Mouse (Mus musculus): ENCODE measurements around the gene Hsph1. TPM values are rescaled to one million over a fixed set of nuclear protein-coding genes. Genes with fewer than 3 reads are reported as not detected.

The Hsph1 gene
- polyA plus RNA-seq, 1 experiment from 2014 or later: 90.7 TPM

GRCm38 (mm10) chr5:149637306-149637705, 1.1 kb upstream of the Hsph1 start:
- Histone ChIP-seq H3K27me3 (no peaks in the 10 kb centered on the region), H3K4me2 (peak overlapping the region; percentile 85), H3K4me3 (peak overlapping the region; percentile 80; the same call in 1 of the 2 replicates), H3K4me1 (replicated peaks) (peaks cover 34% of the 10 kb centered on the region), H3K27ac (replicated peaks) (no peak overlapping the region), H3K36me3 (peaks cover 14% of the 10 kb centered on the region), H3K9ac (peak overlapping the region; percentile 71; the same call in 1 of the 2 replicates), H3K9me3 (no peaks in the 10 kb centered on the region)
- whole genome bisulfite sequencing: 59% methylated on average over 8 of the region's 8 CpGs
- no peak for ATAC-seq (ENCODE audit: low read depth)

- no peaks in the 10 kb centered on the region for H3K27me3 ChIP-seq
- H3K4me1 ChIP-seq (replicated peaks): peaks cover 32% of the 10 kb centered on the region
- peaks cover 31% of the 10 kb centered on the region for H3K36me3 ChIP-seq
- peak overlapping the region; percentile 89 for H3K27ac ChIP-seq (replicated peaks)
- H3K4me3 ChIP-seq: peak overlapping the region; percentile 80
- ATAC-seq (ENCODE audit: low read depth): peak; percentile 1; the same call in 1 of the 2 replicates
- H3K4me2 ChIP-seq: peak overlapping the region; percentile 85
- H3K9me3 ChIP-seq: no peaks in the 10 kb centered on the region
- peak overlapping the region; percentile 88 for H3K9ac ChIP-seq
- WGBS: under 1% methylated on average over 22 of the region's 24 CpGs
These were observed 620 bp downstream of the Hsph1 start for GRCm38 (mm10) chr5:149635556-149635955.

GRCm38 (mm10) chr5:149634409-149635035, 1.7 kb downstream of the Hsph1 start:
- peak overlapping the region; percentile 88 for H3K9ac ChIP-seq
- H3K36me3 ChIP-seq: peaks cover 42% of the 10 kb centered on the region
- H3K4me1 ChIP-seq (replicated peaks): peaks cover 32% of the 10 kb centered on the region
- no peaks in the 10 kb centered on the region for H3K9me3 ChIP-seq
- 77% methylated on average over 11 of the region's 11 CpGs for WGBS
- no peak for ATAC-seq (ENCODE audit: low read depth)
- no peaks in the 10 kb centered on the region for H3K27me3 ChIP-seq
- no peak overlapping the region for H3K27ac ChIP-seq (replicated peaks)
- peak overlapping the region; percentile 80 for H3K4me3 ChIP-seq
- peak overlapping the region; percentile 85 for H3K4me2 ChIP-seq

GRCm38 (mm10) chr5:149625547-149625946, 10.6 kb downstream of the Hsph1 start:
- WGBS: 88% methylated on average over 3 of the region's 3 CpGs
- Histone ChIP-seq H3K27me3 (no peaks in the 10 kb centered on the region), H3K4me3 (no peak overlapping the region), H3K9ac (no peak overlapping the region), H3K27ac (replicated peaks) (no peak overlapping the region), H3K36me3 (peaks cover 95% of the 10 kb centered on the region), H3K4me1 (replicated peaks) (no peaks in the 10 kb centered on the region), H3K4me2 (no peak overlapping the region), H3K9me3 (no peaks in the 10 kb centered on the region)
- ATAC-seq (ENCODE audit: low read depth): no peak

GRCm38 (mm10) chr5:149623815-149624675, 12.1 kb downstream of the Hsph1 start:
- Histone ChIP-seq H3K27me3 (no peaks in the 10 kb centered on the region), H3K4me2 (no peak overlapping the region), H3K4me1 (replicated peaks) (no peaks in the 10 kb centered on the region), H3K27ac (replicated peaks) (no peak overlapping the region), H3K4me3 (no peak overlapping the region), H3K9me3 (no peaks in the 10 kb centered on the region), H3K36me3 (peaks cover 95% of the 10 kb centered on the region), H3K9ac (no peak overlapping the region)
- WGBS: 92% methylated on average over 8 of the region's 8 CpGs
- no peak for ATAC-seq (ENCODE audit: low read depth)

GRCm38 (mm10) chr5:149622644-149623043, 13.5 kb downstream of the Hsph1 start:
- no peak for ATAC-seq (ENCODE audit: low read depth)
- 69% methylated on average over 6 of the region's 6 CpGs for WGBS
- peaks cover 98% of the 10 kb centered on the region for H3K36me3 ChIP-seq

GRCm38 (mm10) chr5:149622152-149622551, 14.0 kb downstream of the Hsph1 start:
- Histone ChIP-seq H3K9me3 (no peaks in the 10 kb centered on the region), H3K27ac (replicated peaks) (no peak overlapping the region), H3K9ac (no peak overlapping the region), H3K4me1 (replicated peaks) (no peaks in the 10 kb centered on the region), H3K4me2 (no peak overlapping the region), H3K36me3 (peaks cover 98% of the 10 kb centered on the region), H3K4me3 (no peak overlapping the region), H3K27me3 (no peaks in the 10 kb centered on the region)
- 67% methylated on average over 7 of the region's 7 CpGs for WGBS
- ATAC-seq (ENCODE audit: low read depth): no peak

More at GRCm38 (mm10) chr5:149622644-149623043, 13.5 kb downstream of the Hsph1 start:
- H3K4me3 ChIP-seq: no peak overlapping the region
- no peaks in the 10 kb centered on the region for H3K9me3 ChIP-seq
- H3K27ac ChIP-seq (replicated peaks): no peak overlapping the region
- H3K9ac ChIP-seq: no peak overlapping the region
- no peaks in the 10 kb centered on the region for H3K4me1 ChIP-seq (replicated peaks)
- H3K4me2 ChIP-seq: no peak overlapping the region
- H3K27me3 ChIP-seq: no peaks in the 10 kb centered on the region

- no peak overlapping the region for H3K4me2 ChIP-seq
- no peak for ATAC-seq (ENCODE audit: low read depth)
- H3K9ac ChIP-seq: no peak overlapping the region
- no peak overlapping the region for H3K27ac ChIP-seq (replicated peaks)
- H3K9me3 ChIP-seq: no peaks in the 10 kb centered on the region
- H3K4me3 ChIP-seq: no peak overlapping the region
- peaks cover 5% of the 10 kb centered on the region; the same call in 1 of the 2 replicates for H3K4me1 ChIP-seq (replicated peaks)
- no peaks in the 10 kb centered on the region for H3K27me3 ChIP-seq
- 92% methylated on average over 6 of the region's 6 CpGs for WGBS
- peaks cover 94% of the 10 kb centered on the region for H3K36me3 ChIP-seq
These were observed 18.3 kb downstream of the Hsph1 start for GRCm38 (mm10) chr5:149617776-149618425.

- Histone ChIP-seq H3K9me3 (no peaks in the 10 kb centered on the region), H3K27me3 (no peaks in the 10 kb centered on the region), H3K27ac (replicated peaks) (no peak overlapping the region), H3K36me3 (peaks cover 84% of the 10 kb centered on the region), H3K4me1 (replicated peaks) (peaks cover 16% of the 10 kb centered on the region), H3K9ac (no peak overlapping the region), H3K4me2 (no peak overlapping the region), H3K4me3 (no peak overlapping the region)
- ATAC-seq (ENCODE audit: low read depth): no peak
- 89% methylated on average over 10 of the region's 10 CpGs for WGBS
These were observed 19.4 kb downstream of the Hsph1 start for GRCm38 (mm10) chr5:149616817-149617216.

GRCm38 (mm10) chr5:149616138-149616537, 20.0 kb downstream of the Hsph1 start:
- Histone ChIP-seq H3K4me3 (no peak overlapping the region), H3K9me3 (no peaks in the 10 kb centered on the region), H3K4me1 (replicated peaks) (peaks cover 23% of the 10 kb centered on the region), H3K4me2 (no peak overlapping the region), H3K27ac (replicated peaks) (no peak overlapping the region), H3K27me3 (no peaks in the 10 kb centered on the region), H3K9ac (no peak overlapping the region), H3K36me3 (peaks cover 77% of the 10 kb centered on the region)
- no peak for ATAC-seq (ENCODE audit: low read depth)
- WGBS: 96% methylated on average over 1 of the region's 1 CpGs

GRCm38 (mm10) chr5:149612740-149613139, 23.4 kb downstream of the Hsph1 start:
- H3K36me3 ChIP-seq: peaks cover 43% of the 10 kb centered on the region
- no peaks in the 10 kb centered on the region for H3K27me3 ChIP-seq
- no peaks in the 10 kb centered on the region for H3K9me3 ChIP-seq
- peak overlapping the region; percentile 74 for H3K27ac ChIP-seq (replicated peaks)
- H3K4me3 ChIP-seq: no peak overlapping the region
- H3K4me2 ChIP-seq: no peak overlapping the region
- WGBS: 36% methylated on average over 10 of the region's 10 CpGs
- H3K9ac ChIP-seq: peak overlapping the region; percentile 41; the same call in 1 of the 2 replicates
- peaks cover 23% of the 10 kb centered on the region for H3K4me1 ChIP-seq (replicated peaks)
- ATAC-seq (ENCODE audit: low read depth): peak; percentile 30; the same call in 1 of the 2 replicates

- H3K4me2 ChIP-seq: no peak overlapping the region
- peak overlapping the region; percentile 74 for H3K27ac ChIP-seq (replicated peaks)
- peaks cover 37% of the 10 kb centered on the region for H3K36me3 ChIP-seq
- no peak overlapping the region for H3K4me3 ChIP-seq
- no peaks in the 10 kb centered on the region for H3K27me3 ChIP-seq
- no peaks in the 10 kb centered on the region for H3K9me3 ChIP-seq
- no peak overlapping the region for H3K9ac ChIP-seq
- H3K4me1 ChIP-seq (replicated peaks): peaks cover 23% of the 10 kb centered on the region
- WGBS: 90% methylated on average over 3 of the region's 3 CpGs
- 0 out of 2 replicates have a peak, but pooled peaks have one; percentile 60 for ATAC-seq (ENCODE audit: low read depth)
These were observed 24.0 kb downstream of the Hsph1 start for GRCm38 (mm10) chr5:149612165-149612518.

Measured in neural tube, embryonic 13.5 days (tissue).